Mouse (Mus musculus): ENCODE measurements around the gene Stxbp3.
"Not testable (repeated sequence)": the region's sequence is repeated elsewhere in the genome, so short reads cannot be mapped to it uniquely, and the experiment has no call there.

The Stxbp3 gene

GRCm38 (mm10) chr3:108840000-108840715 is at the start of gene Stxbp3:
TSS of gene Stxbp3 (minus strand) at chr3:108840526.
- peak; percentile 100 for DNase-seq

- DNase-seq = peak; percentile 70
These were observed 49.6 kb upstream of the Stxbp3 start, which contains the start of gene Fndc7 for GRCm38 (mm10) chr3:108889908-108890307. TSS of gene Fndc7 (minus strand) at chr3:108890008.

- DNase-seq = peak; percentile 56
These were observed 47.3 kb upstream of the Stxbp3 start for GRCm38 (mm10) chr3:108887618-108887975.

- peak; percentile 52 for DNase-seq
These were observed 46.8 kb upstream of the Stxbp3 start for GRCm38 (mm10) chr3:108886934-108887617.

GRCm38 (mm10) chr3:108885686-108886530 is 45.6 kb upstream of the Stxbp3 start:
- peak; percentile 97 for DNase-seq

- peak; percentile 89 for DNase-seq
These were observed 44.5 kb upstream of the Stxbp3 start for GRCm38 (mm10) chr3:108884706-108885289.

- peak; percentile 84 for DNase-seq
These were observed 42.7 kb upstream of the Stxbp3 start for GRCm38 (mm10) chr3:108883067-108883466.

GRCm38 (mm10) chr3:108881873-108882272 is 41.5 kb upstream of the Stxbp3 start:
- not testable (repeated sequence) for DNase-seq

GRCm38 (mm10) chr3:108880544-108881507 is 40.5 kb upstream of the Stxbp3 start:
- DNase-seq = peak; percentile 80

- DNase-seq = peak; percentile 87
These were observed 39.6 kb upstream of the Stxbp3 start for GRCm38 (mm10) chr3:108879836-108880435.

GRCm38 (mm10) chr3:108879129-108879528 is 38.8 kb upstream of the Stxbp3 start:
- DNase-seq = peak; percentile 78

- DNase-seq = no peak
These were observed 30.3 kb upstream of the Stxbp3 start for GRCm38 (mm10) chr3:108870631-108871030.

- no peak for DNase-seq
These were observed 27.1 kb upstream of the Stxbp3 start for GRCm38 (mm10) chr3:108867449-108867848.

- peak; percentile 94 for DNase-seq
These were observed 25.4 kb upstream of the Stxbp3 start for GRCm38 (mm10) chr3:108865676-108866075.

- DNase-seq = peak; percentile 97
These were observed 24.8 kb upstream of the Stxbp3 start for GRCm38 (mm10) chr3:108865129-108865528.

- no peak for DNase-seq
These were observed 22.8 kb upstream of the Stxbp3 start for GRCm38 (mm10) chr3:108863091-108863490.

- not testable (repeated sequence) for DNase-seq
These were observed 22.0 kb upstream of the Stxbp3 start for GRCm38 (mm10) chr3:108862282-108862681.

- peak; percentile 34 for DNase-seq
These were observed 20.5 kb upstream of the Stxbp3 start for GRCm38 (mm10) chr3:108860786-108861185.

- peak; percentile 96 for DNase-seq
These were observed 18.0 kb upstream of the Stxbp3 start for GRCm38 (mm10) chr3:108858231-108858770.

- DNase-seq = no peak
These were observed 17.4 kb upstream of the Stxbp3 start for GRCm38 (mm10) chr3:108857714-108858113.

GRCm38 (mm10) chr3:108857124-108857470 is 16.8 kb upstream of the Stxbp3 start:
- peak; percentile 54 for DNase-seq

Data from heart, adult 11 months (tissue).